Mouse (Mus musculus): ENCODE measurements around the gene Erbb2. TPM values are rescaled to one million over a fixed set of nuclear protein-coding genes. Genes with fewer than 3 reads are reported as not detected.

Gene Erbb2
- polyA plus RNA-seq, 1 experiment, result 12.4 TPM

GRCm38 (mm10) chr11:98463911-98464310 is 51.6 kb downstream of the Erbb2 start:
- Histone ChIP-seq H3K4me1 (ENCODE audit: control insufficient read depth, insufficient read depth, low read length) (peaks cover 2% of the 10 kb centered on the region), H3K36me3 (ENCODE audit: control insufficient read depth, insufficient read depth, low read length, poor library complexity, severe bottlenecking) (no peaks in the 10 kb centered on the region), H3K9me3 (replicated peaks; ENCODE audit: control insufficient read depth, insufficient read depth, low read length, poor library complexity, severe bottlenecking) (no peaks in the 10 kb centered on the region), H3K27ac (ENCODE audit: insufficient read depth, low read length) (no peak overlapping the region), H3K4me3 (ENCODE audit: low read depth, low read length) (no peak overlapping the region), H3K27me3 (ENCODE audit: control insufficient read depth, insufficient read depth, low read length, poor library complexity, severe bottlenecking) (no peaks in the 10 kb centered on the region), H3K9ac (ENCODE audit: low read depth, poor library complexity, severe bottlenecking) (no peak overlapping the region)
- TF ChIP-seq CTCF (IDR thresholded peaks at IDR 0.05; ENCODE audit: low read depth, low read length) (no peak), POLR2A (IDR thresholded peaks at IDR 0.05; ENCODE audit: insufficient read depth, low read length) (no peak), EP300 (IDR thresholded peaks at IDR 0.05; ENCODE audit: insufficient read depth, low read depth, low read length) (no peak)

- TF ChIP-seq EP300 (IDR thresholded peaks at IDR 0.05; ENCODE audit: insufficient read depth, low read depth, low read length) (no peak), CTCF (IDR thresholded peaks at IDR 0.05; ENCODE audit: low read depth, low read length) (no peak), POLR2A (IDR thresholded peaks at IDR 0.05; ENCODE audit: insufficient read depth, low read length) (no peak)
Measured at GRCm38 (mm10) chr11:98464516-98464915, 52.2 kb downstream of the Erbb2 start.

GRCm38 (mm10) chr11:98469761-98470714 is 57.8 kb downstream of the Erbb2 start:
- Histone ChIP-seq H3K27ac (ENCODE audit: insufficient read depth, low read length) (no peak overlapping the region), H3K36me3 (ENCODE audit: control insufficient read depth, insufficient read depth, low read length, poor library complexity, severe bottlenecking) (no peaks in the 10 kb centered on the region), H3K4me1 (ENCODE audit: control insufficient read depth, insufficient read depth, low read length) (no peaks in the 10 kb centered on the region), H3K4me3 (ENCODE audit: low read depth, low read length) (no peak overlapping the region), H3K9ac (ENCODE audit: low read depth, poor library complexity, severe bottlenecking) (no peak overlapping the region), H3K9me3 (replicated peaks; ENCODE audit: control insufficient read depth, insufficient read depth, low read length, poor library complexity, severe bottlenecking) (no peaks in the 10 kb centered on the region), H3K27me3 (ENCODE audit: control insufficient read depth, insufficient read depth, low read length, poor library complexity, severe bottlenecking) (no peaks in the 10 kb centered on the region)
- TF ChIP-seq CTCF (IDR thresholded peaks at IDR 0.05; ENCODE audit: low read depth, low read length), result no peak
- no peak for TF ChIP-seq EP300 (IDR thresholded peaks at IDR 0.05; ENCODE audit: insufficient read depth, low read depth, low read length)
- no peak for TF ChIP-seq POLR2A (IDR thresholded peaks at IDR 0.05; ENCODE audit: insufficient read depth, low read length)

More at GRCm38 (mm10) chr11:98464516-98464915, 52.2 kb downstream of the Erbb2 start:
- Histone ChIP-seq H3K4me3 (ENCODE audit: low read depth, low read length) (no peak overlapping the region), H3K4me1 (ENCODE audit: control insufficient read depth, insufficient read depth, low read length) (no peaks in the 10 kb centered on the region), H3K9me3 (replicated peaks; ENCODE audit: control insufficient read depth, insufficient read depth, low read length, poor library complexity, severe bottlenecking) (no peaks in the 10 kb centered on the region), H3K27ac (ENCODE audit: insufficient read depth, low read length) (no peak overlapping the region), H3K9ac (ENCODE audit: low read depth, poor library complexity, severe bottlenecking) (no peak overlapping the region), H3K27me3 (ENCODE audit: control insufficient read depth, insufficient read depth, low read length, poor library complexity, severe bottlenecking) (no peaks in the 10 kb centered on the region), H3K36me3 (ENCODE audit: control insufficient read depth, insufficient read depth, low read length, poor library complexity, severe bottlenecking) (no peaks in the 10 kb centered on the region)

- no peak for TF ChIP-seq CTCF (IDR thresholded peaks at IDR 0.05; ENCODE audit: low read depth, low read length)
- TF ChIP-seq EP300 (IDR thresholded peaks at IDR 0.05; ENCODE audit: insufficient read depth, low read depth, low read length), result no peak
- no peak for TF ChIP-seq POLR2A (IDR thresholded peaks at IDR 0.05; ENCODE audit: insufficient read depth, low read length)
- Histone ChIP-seq H3K9me3 (replicated peaks; ENCODE audit: control insufficient read depth, insufficient read depth, low read length, poor library complexity, severe bottlenecking) (no peaks in the 10 kb centered on the region), H3K27ac (ENCODE audit: insufficient read depth, low read length) (no peak overlapping the region), H3K9ac (ENCODE audit: low read depth, poor library complexity, severe bottlenecking) (no peak overlapping the region), H3K4me3 (ENCODE audit: low read depth, low read length) (no peak overlapping the region), H3K36me3 (ENCODE audit: control insufficient read depth, insufficient read depth, low read length, poor library complexity, severe bottlenecking) (no peaks in the 10 kb centered on the region), H3K4me1 (ENCODE audit: control insufficient read depth, insufficient read depth, low read length) (no peaks in the 10 kb centered on the region), H3K27me3 (ENCODE audit: control insufficient read depth, insufficient read depth, low read length, poor library complexity, severe bottlenecking) (no peaks in the 10 kb centered on the region)
Measured at GRCm38 (mm10) chr11:98470795-98471194, 58.5 kb downstream of the Erbb2 start.

- H3K9me3 ChIP-seq (replicated peaks; ENCODE audit: control insufficient read depth, insufficient read depth, low read length, poor library complexity, severe bottlenecking), result no peaks in the 10 kb centered on the region
- H3K27me3 ChIP-seq (ENCODE audit: control insufficient read depth, insufficient read depth, low read length, poor library complexity, severe bottlenecking), result no peaks in the 10 kb centered on the region; the same call in 1 of the 2 replicates
- H3K36me3 ChIP-seq (ENCODE audit: control insufficient read depth, insufficient read depth, low read length, poor library complexity, severe bottlenecking), result no peaks in the 10 kb centered on the region
- TF ChIP-seq CTCF (IDR thresholded peaks at IDR 0.05; ENCODE audit: low read depth, low read length) (no peak), POLR2A (IDR thresholded peaks at IDR 0.05; ENCODE audit: insufficient read depth, low read length) (no peak), EP300 (IDR thresholded peaks at IDR 0.05; ENCODE audit: insufficient read depth, low read depth, low read length) (no peak)
- no peak overlapping the region for H3K4me3 ChIP-seq (ENCODE audit: low read depth, low read length)
- H3K27ac ChIP-seq (ENCODE audit: insufficient read depth, low read length), result no peak overlapping the region
- no peaks in the 10 kb centered on the region for H3K4me1 ChIP-seq (ENCODE audit: control insufficient read depth, insufficient read depth, low read length)
- no peak overlapping the region for H3K9ac ChIP-seq (ENCODE audit: low read depth, poor library complexity, severe bottlenecking)
Measured at GRCm38 (mm10) chr11:98472696-98473095, 60.4 kb downstream of the Erbb2 start.

GRCm38 (mm10) chr11:98473916-98474479 is 61.7 kb downstream of the Erbb2 start:
- Histone ChIP-seq H3K4me3 (ENCODE audit: low read depth, low read length) (no peak overlapping the region), H3K27me3 (ENCODE audit: control insufficient read depth, insufficient read depth, low read length, poor library complexity, severe bottlenecking) (no peaks in the 10 kb centered on the region; the same call in 1 of the 2 replicates), H3K36me3 (ENCODE audit: control insufficient read depth, insufficient read depth, low read length, poor library complexity, severe bottlenecking) (no peaks in the 10 kb centered on the region), H3K4me1 (ENCODE audit: control insufficient read depth, insufficient read depth, low read length) (no peaks in the 10 kb centered on the region), H3K9me3 (replicated peaks; ENCODE audit: control insufficient read depth, insufficient read depth, low read length, poor library complexity, severe bottlenecking) (no peaks in the 10 kb centered on the region), H3K27ac (ENCODE audit: insufficient read depth, low read length) (no peak overlapping the region), H3K9ac (ENCODE audit: low read depth, poor library complexity, severe bottlenecking) (no peak overlapping the region)
- TF ChIP-seq POLR2A (IDR thresholded peaks at IDR 0.05; ENCODE audit: insufficient read depth, low read length), result no peak
- TF ChIP-seq EP300 (IDR thresholded peaks at IDR 0.05; ENCODE audit: insufficient read depth, low read depth, low read length), result no peak
- TF ChIP-seq CTCF (IDR thresholded peaks at IDR 0.05; ENCODE audit: low read depth, low read length), result no peak

All from ES-Bruce4 (cell line).